Comparison of ENCODE assay signal across 8 mouse cellular contexts in the genomic region with DNA sequence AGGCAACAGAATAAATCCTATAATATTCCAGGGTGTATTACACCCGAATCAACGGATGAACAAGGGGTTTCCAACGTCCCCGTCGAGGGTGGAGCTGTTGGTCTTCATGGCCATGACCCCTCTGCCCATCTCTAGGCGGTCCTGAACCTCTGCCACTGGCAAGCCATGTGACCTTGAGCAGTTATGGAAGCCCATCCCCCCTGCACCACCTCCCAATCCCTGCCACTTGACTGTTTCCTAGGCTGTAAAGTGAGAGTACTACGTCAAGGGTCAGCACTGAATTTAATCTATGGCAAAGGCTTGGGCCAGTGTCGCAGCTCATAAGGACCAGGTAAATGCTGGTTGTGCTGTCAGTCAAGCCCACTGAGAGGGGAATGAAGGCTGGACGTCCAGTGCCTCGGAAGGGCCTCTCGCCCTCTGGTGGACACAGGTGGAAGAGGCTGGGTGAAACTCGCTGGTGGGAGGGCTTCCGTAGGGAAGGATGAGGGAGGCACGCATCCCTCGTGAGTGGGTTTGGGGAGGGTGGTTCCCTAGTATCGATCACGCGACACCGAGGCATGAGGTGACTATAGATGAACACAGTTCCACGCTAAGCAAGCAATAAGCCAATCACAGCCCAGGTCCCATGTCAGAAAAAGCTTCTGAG. TPM values are rescaled to one million over a fixed set of nuclear protein-coding genes. Genes with fewer than 3 reads are reported as not detected.
A peak's percentile ranks its signal among the peaks of the same experiment; 100 is the strongest.
DNase-seq lines count a peak whose midpoint lies in the region; ATAC-seq and TF ChIP-seq lines count a peak whose summit lies in the region.

No protein-coding gene starts in this region.

- H3K9ac ChIP-seq in heart, embryonic 14.5 days (ENCODE audit: low read length): no peak overlapping the region
- no peak overlapping the region for H3K9ac ChIP-seq in midbrain, embryonic 11.5 days (ENCODE audit: low read length)

- no peak for TF ChIP-seq POLR2A in brain, embryonic 14.5 days (IDR thresholded peaks at IDR 0.05; ENCODE audit: borderline replicate concordance, extremely low read depth, insufficient read depth, insufficient read length, poor library complexity, severe bottlenecking)

- WGBS in heart, embryonic 14.5 days: 32% methylated on average over 20 of the region's 20 CpGs
- WGBS in midbrain, embryonic 11.5 days: 33% methylated on average over 20 of the region's 20 CpGs

- H3K4me3 ChIP-seq in C2C12 (ENCODE audit: insufficient read depth, poor library complexity, severe bottlenecking): no peak overlapping the region
- H3K4me3 ChIP-seq in heart, embryonic 14.5 days (ENCODE audit: control insufficient read depth in 1 of 2, insufficient read depth in 1 of 2, low read depth in 1 of 2, low read length in 2 of 2): no peak overlapping the region
- no peak overlapping the region for H3K4me3 ChIP-seq in midbrain, embryonic 11.5 days (ENCODE audit: low read depth, low read length)

- no peaks in the 10 kb centered on the region for H3K27me3 ChIP-seq in C2C12 (ENCODE audit: control insufficient read depth, insufficient read depth, insufficient read length)
- H3K27me3 ChIP-seq in heart, embryonic 14.5 days (ENCODE audit: control insufficient read depth, insufficient read depth, low read length): no peaks in the 10 kb centered on the region
- no peaks in the 10 kb centered on the region for H3K27me3 ChIP-seq in midbrain, embryonic 11.5 days (ENCODE audit: control insufficient read depth, insufficient read depth, low read length)

- ATAC-seq in frontal cortex, adult (ENCODE audit: low TSS enrichment): peak; percentile 58; the same call in 1 of the 2 replicates
- ATAC-seq in heart, embryonic 14.5 days (ENCODE audit: insufficient number of reproducible peaks, insufficient read depth, low FRiP score, low read depth): peak; percentile 33; the same call in 1 of the 2 replicates
- ATAC-seq in midbrain, embryonic 11.5 days (ENCODE audit: low FRiP score): peak; percentile 67

- H3K79me2 ChIP-seq in C2C12 (ENCODE audit: control insufficient read depth, insufficient read depth): no peaks in the 10 kb centered on the region

- H3K27ac ChIP-seq in heart, embryonic 14.5 days (replicated peaks in 1 of 2; ENCODE audit: control insufficient read depth in 1 of 2, insufficient read depth in 1 of 2, low read depth in 2 of 2, low read length in 2 of 2): no peak overlapping the region
- H3K27ac ChIP-seq in midbrain, embryonic 11.5 days (ENCODE audit: low read depth, low read length): no peak overlapping the region

- no peak overlapping the region for H3ac ChIP-seq in C2C12 (ENCODE audit: control insufficient read depth, insufficient read length, low read depth)

- H3K4me1 ChIP-seq in heart, embryonic 14.5 days (ENCODE audit: control insufficient read depth in 2 of 2, insufficient read depth in 2 of 2, low read length in 2 of 2): peaks cover 8 to 18% of the 10 kb centered on the region in 2 experiments; a peak in 3 of 4 replicates
- no peaks in the 10 kb centered on the region for H3K4me1 ChIP-seq in midbrain, embryonic 11.5 days (ENCODE audit: control insufficient read depth, insufficient read depth, low read length)

- H3K4me2 ChIP-seq in heart, embryonic 14.5 days (ENCODE audit: low read length): no peak overlapping the region
- no peak overlapping the region for H3K4me2 ChIP-seq in midbrain, embryonic 11.5 days

- no peaks in the 10 kb centered on the region for H3K9me3 ChIP-seq in heart, embryonic 14.5 days (ENCODE audit: control insufficient read depth, low read length)
- no peaks in the 10 kb centered on the region for H3K9me3 ChIP-seq in midbrain, embryonic 11.5 days (ENCODE audit: control insufficient read depth, low read length)

- H3K36me3 ChIP-seq in C2C12 (ENCODE audit: control insufficient read depth, insufficient read depth): no peaks in the 10 kb centered on the region
- peaks cover 23% of the 10 kb centered on the region for H3K36me3 ChIP-seq in heart, embryonic 14.5 days (ENCODE audit: control insufficient read depth, insufficient read depth, low read length)
- H3K36me3 ChIP-seq in midbrain, embryonic 11.5 days (ENCODE audit: control insufficient read depth, insufficient read depth, low read length): peaks cover 3% of the 10 kb centered on the region; the same call in 1 of the 2 replicates

- DNase-seq in frontal cortex, postnatal 36 days (ENCODE audit: low spot score in 2 of 2): no peak
- peak; percentile 40 for DNase-seq in brain, embryonic 14.5 days (ENCODE audit: low read depth)
- DNase-seq in kidney, postnatal 14 days: peak; percentile 61
- peak; percentile 93 for DNase-seq in midbrain, embryonic 11.5 days (ENCODE audit: low spot score, missing footprints)
- peak; percentile 52 for DNase-seq in thymus, postnatal 14 days

- TF ChIP-seq CTCF in C2C12 (IDR thresholded peaks at IDR 0.05; ENCODE audit: control insufficient read depth, insufficient read depth, insufficient read length): peak; percentile 90
- peak; percentile 86 for TF ChIP-seq CTCF in brain, embryonic 14.5 days (IDR thresholded peaks at IDR 0.05; ENCODE audit: borderline replicate concordance, extremely low read depth, insufficient read depth, insufficient read length)

- no peaks in the 10 kb centered on the region for H3K79me3 ChIP-seq in C2C12 (ENCODE audit: low read depth)

TF ChIP-seq in C2C12, 6 proteins besides CTCF, POLR2A, EP300 and RAD21:
- TF ChIP-seq MAX (IDR thresholded peaks at IDR 0.05) (no peak), USF1 (IDR thresholded peaks at IDR 0.05; ENCODE audit: low read depth) (no peak), CEBPB (IDR thresholded peaks at IDR 0.05; ENCODE audit: low read depth) (no peak), MYOD1 (IDR thresholded peaks at IDR 0.05; ENCODE audit: control insufficient read depth, insufficient read length, low read depth) (no peak), FOSL1 (IDR thresholded peaks at IDR 0.05; ENCODE audit: insufficient read depth, low read length, poor library complexity, severe bottlenecking) (no peak), MYOG (IDR thresholded peaks at IDR 0.05; ENCODE audit: control insufficient read depth, extremely low read depth, insufficient read length) (no peak)

RNA-seq across cellular contexts. Expression of a gene that starts 18.8 kb away (rescaled TPM):
- 1.1 TPM for polyA plus RNA-seq in C2C12 (2012; fragmentation: generic; extraction: Trizol)
- 124 and 134 TPM in 2 replicates for polyA plus RNA-seq in brain, embryonic 14.5 days (2012; rRNA removed)
- 24.2 and 24.3 TPM in 2 replicates for polyA plus RNA-seq in heart, embryonic 14.5 days (2014; fragmentation: Nextera tagmentation; extraction: Ambion mirVana)
- 26.6 and 27.9 TPM in 2 replicates for polyA plus RNA-seq in midbrain, embryonic 11.5 days (2014; fragmentation: Nextera tagmentation; extraction: Ambion mirVana)

RNA-seq across cellular contexts. Expression of a gene that starts 55.5 kb away (rescaled TPM):
- 28.8 TPM for polyA plus RNA-seq in C2C12 (2012; fragmentation: generic; extraction: Trizol)
- polyA plus RNA-seq in brain, embryonic 14.5 days (2012; rRNA removed): 28.6 and 29.1 TPM in 2 replicates
- 35.5 and 39.0 TPM in 2 replicates for polyA plus RNA-seq in heart, embryonic 14.5 days (2014; fragmentation: Nextera tagmentation; extraction: Ambion mirVana)
- 84.7 and 89.3 TPM in 2 replicates for polyA plus RNA-seq in midbrain, embryonic 11.5 days (2014; fragmentation: Nextera tagmentation; extraction: Ambion mirVana)

Comparison
In these comparisons a context has a peak if more than half of its experiments do, and no peak if none do; other contexts are left out.
1. DNase-seq: peak in brain, embryonic 14.5 days (single experiment), kidney, postnatal 14 days (single experiment), midbrain, embryonic 11.5 days (single experiment) and thymus, postnatal 14 days (single experiment); none in frontal cortex, postnatal 36 days (0 of 2).
2. RNA of a gene that starts 18.8 kb away (polyA plus RNA-seq): 124 to 134 TPM in brain, embryonic 14.5 days, 26.6 to 27.9 TPM in midbrain, embryonic 11.5 days and 24.2 to 24.3 TPM in heart, embryonic 14.5 days; 1.1 TPM in C2C12 (single experiment); every median in the first group is over 10 times any median in the second.
3. Peak in every context shown above with its lines, with median percentiles within 50 percentile points of each other: ATAC-seq.